Mouse (Mus musculus) urinary bladder, postnatal 10 days (tissue): Measurements from ENCODE around the gene Gpr61.

Experiments
- DNase-seq: peaks from one replicate; pipeline ENCODE4 v3.0.0; 2022; ENCODE audit warnings: low spot score

Gene Gpr61

GRCm38 (mm10) chr3:108129804-108130203, 24.9 kb downstream of the Gpr61 start:
- no peak for DNase-seq

DNA sequence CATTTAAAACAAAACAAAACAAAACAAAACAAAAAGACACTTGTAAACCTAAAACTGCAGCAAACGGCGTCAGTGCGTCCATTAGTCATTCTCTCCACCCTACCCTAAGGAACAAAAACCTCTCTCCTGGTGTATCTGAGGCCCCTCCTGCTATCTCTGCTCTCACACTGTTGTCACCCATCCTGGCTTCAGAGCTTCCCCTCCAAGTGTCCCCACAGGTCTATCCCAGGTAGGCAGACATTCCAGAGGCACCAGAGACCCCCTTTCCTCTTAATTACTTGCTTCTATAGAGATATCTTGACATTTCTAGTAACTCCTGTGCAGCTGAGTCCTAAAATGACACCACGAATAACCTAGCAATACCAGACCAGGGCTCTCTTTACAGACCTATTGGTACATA, 25.3 kb downstream of the Gpr61 start:
- DNase-seq = no peak

GRCm38 (mm10) chr3:108128520-108128919, 26.2 kb downstream of the Gpr61 start:
- no peak for DNase-seq

GRCm38 (mm10) chr3:108126327-108126726, 28.4 kb downstream of the Gpr61 start:
- no peak for DNase-seq

DNA sequence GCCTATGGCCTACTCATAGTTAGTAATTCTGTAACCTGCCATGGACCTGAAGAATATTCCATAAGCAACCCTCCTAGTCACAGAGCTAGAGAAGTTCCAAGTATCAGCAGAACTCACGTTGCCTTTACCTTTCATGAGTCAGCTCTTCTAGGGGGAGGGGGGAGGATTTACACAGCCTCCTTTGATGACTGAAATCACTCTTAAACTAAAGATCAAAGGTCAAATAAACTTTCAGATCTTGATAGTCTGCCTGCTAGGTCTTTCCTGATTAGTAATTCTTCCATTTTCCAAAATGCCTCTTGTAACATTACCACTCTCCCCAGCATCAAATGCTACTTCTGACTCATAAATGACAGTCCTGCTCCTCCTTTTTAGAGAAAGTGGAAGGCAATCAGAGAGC, 30.6 kb downstream of the Gpr61 start:
- no peak for DNase-seq

DNA sequence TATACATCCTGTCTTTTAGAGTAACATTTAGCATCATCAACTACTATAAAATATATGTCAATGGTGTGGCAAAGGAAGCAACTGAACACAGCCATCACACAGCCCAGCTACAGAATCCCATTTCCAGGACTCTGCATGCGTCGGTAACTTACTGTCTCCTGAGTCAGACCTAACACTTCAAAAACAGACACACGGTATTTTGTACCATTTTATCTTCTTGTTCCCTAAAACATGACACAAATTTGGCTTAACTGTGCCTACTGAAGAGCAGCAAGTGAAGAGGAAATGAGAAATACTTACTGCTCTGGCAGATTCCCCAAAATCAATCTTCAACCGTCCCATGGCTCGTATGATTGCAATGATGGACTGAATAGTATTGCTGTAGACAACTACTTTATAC, 31.4 kb downstream of the Gpr61 start:
- no peak for DNase-seq

- no peak for DNase-seq
Measured at GRCm38 (mm10) chr3:108121101-108121500, 33.6 kb downstream of the Gpr61 start.

DNA sequence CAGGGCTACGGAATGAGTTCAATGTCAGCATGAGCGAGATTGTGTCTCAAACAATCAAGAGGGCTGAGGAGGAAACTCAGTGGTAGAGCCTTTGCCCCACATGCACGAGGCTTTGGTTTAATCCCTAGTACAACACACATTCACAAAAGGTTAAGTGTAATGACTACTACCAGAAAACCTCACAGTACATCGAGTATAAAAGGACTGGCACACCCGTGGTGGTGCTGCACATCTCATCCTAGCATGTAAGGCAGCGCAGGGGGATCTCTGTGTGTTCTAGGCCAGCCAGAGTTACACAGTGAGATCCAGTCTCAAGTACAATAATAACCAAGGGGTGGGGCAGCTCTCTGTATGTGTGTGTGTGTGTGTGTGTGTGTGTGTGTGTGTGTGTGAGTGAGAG, 37.2 kb downstream of the Gpr61 start:
- DNase-seq = no peak

DNA sequence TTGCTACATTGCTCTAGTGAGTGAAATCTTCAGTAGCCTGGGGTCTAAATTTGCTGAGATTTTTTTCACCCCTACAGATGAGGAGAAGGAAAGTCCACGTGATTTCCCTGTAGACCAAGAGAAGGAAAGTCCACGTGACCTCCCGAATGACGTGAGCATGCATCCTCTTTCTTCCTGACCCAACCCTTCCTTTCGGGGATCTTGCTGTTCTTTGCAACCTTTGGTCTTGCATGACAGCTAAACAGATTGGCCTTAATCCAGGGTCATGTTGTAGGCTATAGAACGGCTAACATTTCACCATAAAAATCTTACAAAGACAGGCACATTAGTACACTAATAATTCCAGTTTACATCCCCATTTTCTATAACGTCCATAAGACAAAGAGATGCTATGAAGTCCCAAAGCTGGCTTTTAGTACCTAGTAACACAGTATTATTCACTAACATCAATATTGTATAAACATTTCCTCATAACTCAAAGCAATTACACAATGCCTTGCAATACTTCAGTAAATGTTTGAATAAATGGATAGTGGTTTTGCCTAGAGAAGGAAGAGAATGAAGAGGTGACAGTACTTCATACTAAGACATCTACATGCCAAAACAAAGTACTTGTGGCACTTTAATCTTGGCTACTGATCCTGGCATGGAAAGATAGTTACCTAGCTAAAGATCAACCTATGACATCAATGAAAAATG, 40.9 kb downstream of the Gpr61 start:
- DNase-seq = no peak

DNA sequence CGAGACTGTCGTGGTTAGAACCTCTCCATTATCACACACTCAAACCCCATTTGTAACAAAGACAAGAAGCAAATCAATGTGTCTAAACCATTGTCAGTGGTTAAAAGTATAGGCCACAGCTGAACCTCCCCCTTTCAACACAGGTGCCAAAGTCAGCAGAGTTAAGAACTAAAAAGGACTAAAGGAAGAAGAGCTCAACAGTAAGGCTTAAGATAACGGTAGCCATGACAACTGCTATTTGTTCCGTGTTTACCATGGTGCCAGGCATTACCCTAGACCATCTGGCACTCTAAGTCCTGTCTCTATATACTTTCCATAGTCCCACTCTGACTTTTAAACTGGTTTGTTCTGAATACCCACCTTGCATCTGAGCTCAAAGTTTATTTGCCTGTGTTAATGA, 42.0 kb downstream of the Gpr61 start:
- no peak for DNase-seq

- no peak for DNase-seq
Measured at GRCm38 (mm10) chr3:108112246-108112645, 42.4 kb downstream of the Gpr61 start.

- no peak for DNase-seq
Measured at GRCm38 (mm10) chr3:108111320-108111719, 43.4 kb downstream of the Gpr61 start.

DNA sequence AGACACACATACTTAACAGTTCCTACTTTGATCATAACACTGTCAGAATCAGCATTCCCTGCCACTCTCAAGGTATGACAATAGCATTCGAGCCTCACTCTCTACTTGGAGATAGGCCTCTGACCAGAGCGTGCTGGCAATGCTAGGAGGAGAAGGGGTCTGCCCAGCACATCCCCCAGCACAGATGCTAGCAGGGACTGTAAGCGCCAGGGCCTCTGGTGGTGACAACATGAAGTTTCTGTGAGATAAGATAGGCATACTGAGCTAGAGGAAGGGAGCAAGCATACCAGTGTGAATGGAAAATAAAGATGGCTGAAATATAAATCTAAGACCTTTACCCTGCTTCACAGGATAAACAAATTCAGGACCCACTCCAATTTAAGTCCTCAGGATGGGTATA, 49.4 kb downstream of the Gpr61 start:
- DNase-seq = no peak

GRCm38 (mm10) chr3:108102075-108102474, 52.6 kb downstream of the Gpr61 start:
- no peak for DNase-seq

DNA sequence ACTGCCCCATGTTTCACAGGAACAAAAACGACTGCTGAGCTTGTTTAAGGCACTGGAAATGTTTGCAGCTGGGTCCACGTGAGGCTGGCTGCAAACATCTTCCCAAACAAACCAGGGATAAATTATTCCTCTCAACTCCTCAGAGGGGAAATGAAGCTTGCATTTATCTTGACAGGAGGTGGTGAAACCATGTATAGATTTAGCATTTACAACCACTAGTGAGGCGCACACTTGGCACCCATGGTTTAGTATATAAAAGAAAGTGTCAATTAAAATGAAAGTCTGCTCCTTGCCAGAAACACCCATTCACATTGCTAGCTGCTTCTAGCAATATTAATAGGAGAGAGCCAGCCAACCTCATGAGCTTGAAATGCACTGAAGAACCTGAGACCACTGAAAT, 53.1 kb downstream of the Gpr61 start:
- DNase-seq = no peak
